Mouse (Mus musculus) kidney, adult 9 months (tissue): ENCODE data around the gene Btnl1.
A peak's percentile ranks its signal among the peaks of the same experiment; 100 is the strongest.

ENCODE experiments used
- DNase-seq: peaks from one replicate; pipeline ENCODE4 v3.0.0; 2022

Btnl1 gene

GRCm38 (mm10) chr17:34386656-34387055, 9.7 kb downstream of the Btnl1 start:
- DNase-seq: no peak

GRCm38 (mm10) chr17:34388513-34388912, 11.6 kb downstream of the Btnl1 start:
- peak; percentile 65 for DNase-seq

- DNase-seq: no peak
These were observed 14.6 kb downstream of the Btnl1 start for GRCm38 (mm10) chr17:34391507-34391906.

GRCm38 (mm10) chr17:34392321-34392720, 15.4 kb downstream of the Btnl1 start:
- peak; percentile 53 for DNase-seq

- no peak for DNase-seq
These were observed 20.4 kb downstream of the Btnl1 start for GRCm38 (mm10) chr17:34397357-34397756.

GRCm38 (mm10) chr17:34398058-34398710, 21.3 kb downstream of the Btnl1 start:
- DNase-seq: peak; percentile 90

- DNase-seq: peak; percentile 86
These were observed 21.9 kb downstream of the Btnl1 start, which contains the start of gene BC051142 for GRCm38 (mm10) chr17:34398711-34399393. TSS of gene BC051142 (plus strand) at chr17:34398820.

- DNase-seq: no peak
These were observed 22.4 kb downstream of the Btnl1 start for GRCm38 (mm10) chr17:34399394-34399715.

GRCm38 (mm10) chr17:34411117-34411516, 34.2 kb downstream of the Btnl1 start:
- DNase-seq: peak; percentile 72

- no peak for DNase-seq
These were observed 43.1 kb downstream of the Btnl1 start for GRCm38 (mm10) chr17:34420014-34420413.

GRCm38 (mm10) chr17:34427597-34427996, 50.7 kb downstream of the Btnl1 start:
- DNase-seq: no peak
